Mouse (Mus musculus) heart, postnatal 0 days (tissue): ENCODE data around the gene Dpp4. TPM values are rescaled to one million over a fixed set of nuclear protein-coding genes. Genes with fewer than 3 reads are reported as not detected.

Source experiments
- ATAC-seq: fragments of 200-750 bp; cut with Nextera tagmentation; 2 replicates; pipeline ENCODE4 v1.8.0; 2017; ENCODE audit warnings: low read depth, moderate number of reproducible peaks, moderate library complexity; ENCODE audit not compliant: insufficient read depth
- DNase-seq: peaks from one replicate; pipeline ENCODE4 v3.0.0-alpha.2; 2016; ENCODE audit warnings: low spot score
- H3K27ac ChIP-seq: fragments of 300-500 bp; sonication (generic); 2 replicates; pipeline ENCODE4 v1.5.1; 2014; ENCODE audit warnings: low read depth, mild to moderate bottlenecking
- H3K27me3 ChIP-seq: fragments of 300-500 bp; sonication (generic); 2 replicates; pipeline ENCODE4 v1.6.1; 2014; ENCODE audit warnings: low read length, mixed read lengths; ENCODE audit not compliant: control insufficient read depth, insufficient read depth
- H3K36me3 ChIP-seq: fragments of 300-500 bp; sonication (generic); replicated peaks from 2 replicates; pipeline ENCODE4 v1.6.1; 2014; ENCODE audit warnings: low read length, mixed read lengths; ENCODE audit not compliant: control insufficient read depth, insufficient read depth
- H3K4me1 ChIP-seq: fragments of 300-500 bp; sonication (generic); 2 replicates; pipeline ENCODE4 v1.6.1; 2014; ENCODE audit warnings: antibody characterized with exemption; ENCODE audit not compliant: control insufficient read depth, insufficient read depth
- H3K4me2 ChIP-seq: fragments of 300-500 bp; sonication (generic); 2 replicates; pipeline ENCODE4 v1.6.1; 2014; ENCODE audit warnings: low read depth, mild to moderate bottlenecking, low read length, moderate library complexity
- H3K4me3 ChIP-seq: fragments of 300-500 bp; sonication (generic); 2 replicates; pipeline ENCODE4 v1.5.1; 2014; ENCODE audit warnings: low read depth, low read length
- H3K9ac ChIP-seq: fragments of 300-500 bp; sonication (generic); replicated peaks from 2 replicates; pipeline ENCODE4 v1.6.1; 2014; ENCODE audit warnings: low read depth, low read length, mixed read lengths
- H3K9me3 ChIP-seq: fragments of 300-500 bp; sonication (generic); replicated peaks from 2 replicates; pipeline ENCODE4 v1.6.1; 2016; ENCODE audit warnings: low read length; ENCODE audit not compliant: control insufficient read depth
- CTCF ChIP-seq: IDR thresholded peaks from 2 replicates; pipeline ENCODE4 v1.5.1; 2016; ENCODE audit warnings: antibody characterized with exemption, control low read depth, low read depth
- EP300 ChIP-seq: IDR thresholded peaks from 2 replicates; pipeline ENCODE4 v1.6.1; 2016; ENCODE audit warnings: antibody characterized with exemption, low read depth
- WGBS: fragments of 180-500 bp; shearing (Covaris S2); extraction: QIAGEN DNeasy Blood & Tissue Kit; methylation state at CpG from one replicate; pipeline ENCODE4 v1.1.7; 2014; 5-methylcytosine and 5-hydroxymethylcytosine counted together
- polyA plus RNA-seq: library from polyadenylated mRNA; unstranded; fragments of >200 nt; fragmentation: Nextera tagmentation; extraction: Ambion mirVana; gene quantifications from 2 replicates; pipeline ENCODE4 v1.2.1, GENCODE M21; 2015
- total RNA-seq: library from RNA; depleted of rRNA; stranded (reverse); fragments of >200 nt; gene quantifications from 2 replicates; pipeline ENCODE4 v1.2.3, GENCODE M21; 2014; ENCODE audit warnings: low replicate concordance; rRNA removed

Gene Dpp4
- total RNA-seq (5.2 and 12.3 TPM in 2 replicates), polyA plus RNA-seq (9.7 and 10.4 TPM in 2 replicates)

GRCm38 (mm10) chr2:62412081-62412821 lies at the start of gene Dpp4:
Gene Dpp4, minus strand, starts transcription at chr2:62412231.
- peak within 1 kb of the TSS; percentile 49; the same call in 1 of the 2 replicates for H3K9ac ChIP-seq
- no peaks in the 10 kb centered on the region for H3K9me3 ChIP-seq
- H3K4me1 ChIP-seq: no peaks in the 10 kb centered on the region; the same call in 1 of the 2 replicates
- DNase-seq: no peak
- H3K4me3 ChIP-seq: peak within 1 kb of the TSS; percentile 54
- no peak for TF ChIP-seq CTCF
- no peak for TF ChIP-seq EP300
- peak within 1 kb of the TSS; percentile 43; the same call in 1 of the 2 replicates for H3K27ac ChIP-seq
- no peak for ATAC-seq
- H3K27me3 ChIP-seq: peaks cover 3% of the 10 kb centered on the region; the same call in 1 of the 2 replicates
- H3K36me3 ChIP-seq: no peaks in the 10 kb centered on the region
- 51% methylated on average over 13 of the region's 13 CpGs for WGBS
- peak within 1 kb of the TSS; percentile 84 for H3K4me2 ChIP-seq

DNA sequence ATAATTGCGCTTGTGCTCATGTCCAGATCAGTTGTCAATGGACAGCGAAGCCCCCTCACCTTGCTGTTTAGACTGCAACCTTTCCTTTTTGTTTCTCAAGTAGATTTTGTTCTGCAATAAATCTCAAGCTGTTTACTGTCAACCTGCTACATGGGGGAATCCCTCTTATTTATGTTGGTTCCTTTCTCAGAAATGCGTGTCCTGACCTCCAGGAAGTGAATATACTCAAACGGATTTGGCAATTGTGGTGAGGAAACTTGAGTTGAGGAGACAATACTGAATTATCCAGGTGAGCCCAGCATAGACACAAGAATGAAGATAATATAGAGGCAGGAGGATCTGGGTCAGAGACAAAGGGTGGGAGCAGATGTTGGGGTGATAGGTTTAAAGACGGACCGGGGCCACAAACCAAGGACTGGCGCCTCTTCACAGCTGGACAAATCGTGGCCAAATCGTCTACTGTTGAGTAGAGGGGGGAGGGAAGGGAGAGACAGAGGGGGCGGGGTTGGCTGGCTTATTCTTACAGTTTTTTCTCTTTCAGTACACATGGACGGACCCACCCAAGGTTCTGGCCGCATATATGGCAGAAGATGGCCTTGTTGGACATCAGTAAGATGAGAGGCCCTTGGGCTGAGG lies 48.9 kb upstream of the Dpp4 start:
- Histone ChIP-seq H3K9me3 (0 out of 2 replicates have a peak, but pooled peaks cover 5% of the 10 kb centered on the region), H3K4me1 (no peaks in the 10 kb centered on the region), H3K36me3 (no peaks in the 10 kb centered on the region), H3K4me3 (no peak overlapping the region), H3K9ac (no peak overlapping the region), H3K27me3 (no peaks in the 10 kb centered on the region), H3K4me2 (no peak overlapping the region), H3K27ac (no peak overlapping the region)
- no peak for TF ChIP-seq EP300
- TF ChIP-seq CTCF: no peak
- ATAC-seq (no peak), DNase-seq (no peak)
- WGBS: 78% methylated on average over 12 of the region's 12 CpGs

DNA sequence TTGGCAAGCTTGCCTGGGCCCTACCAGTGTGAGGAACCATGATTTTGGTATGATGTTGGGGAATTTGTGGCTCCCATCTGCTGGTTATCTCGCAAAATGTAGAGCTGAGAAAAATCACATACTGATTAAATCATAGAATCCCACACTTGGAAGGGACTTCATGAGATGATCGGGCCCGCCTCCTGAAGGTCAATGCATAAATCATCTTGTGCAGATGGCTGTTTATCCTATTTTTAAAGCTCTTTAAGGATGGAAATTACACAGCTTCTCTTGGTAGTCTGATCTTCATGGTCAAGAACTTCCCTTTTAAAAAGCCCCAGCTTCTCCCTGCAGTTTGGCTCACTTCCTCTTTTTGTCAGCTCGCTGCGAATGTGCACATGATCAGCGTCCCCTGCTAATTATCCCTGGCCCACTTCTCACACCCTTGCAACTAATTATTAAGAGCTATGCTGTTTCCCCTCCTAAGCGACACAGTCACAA lies 48.2 kb upstream of the Dpp4 start:
- Histone ChIP-seq H3K4me3 (no peak overlapping the region), H3K36me3 (no peaks in the 10 kb centered on the region), H3K4me1 (no peaks in the 10 kb centered on the region), H3K4me2 (no peak overlapping the region), H3K9ac (no peak overlapping the region), H3K27ac (no peak overlapping the region), H3K27me3 (no peaks in the 10 kb centered on the region), H3K9me3 (0 out of 2 replicates have a peak, but pooled peaks cover 5% of the 10 kb centered on the region)
- 68% methylated on average over 7 of the region's 7 CpGs for WGBS
- no peak for TF ChIP-seq EP300
- no peak for TF ChIP-seq CTCF
- ATAC-seq (no peak), DNase-seq (no peak)

DNA sequence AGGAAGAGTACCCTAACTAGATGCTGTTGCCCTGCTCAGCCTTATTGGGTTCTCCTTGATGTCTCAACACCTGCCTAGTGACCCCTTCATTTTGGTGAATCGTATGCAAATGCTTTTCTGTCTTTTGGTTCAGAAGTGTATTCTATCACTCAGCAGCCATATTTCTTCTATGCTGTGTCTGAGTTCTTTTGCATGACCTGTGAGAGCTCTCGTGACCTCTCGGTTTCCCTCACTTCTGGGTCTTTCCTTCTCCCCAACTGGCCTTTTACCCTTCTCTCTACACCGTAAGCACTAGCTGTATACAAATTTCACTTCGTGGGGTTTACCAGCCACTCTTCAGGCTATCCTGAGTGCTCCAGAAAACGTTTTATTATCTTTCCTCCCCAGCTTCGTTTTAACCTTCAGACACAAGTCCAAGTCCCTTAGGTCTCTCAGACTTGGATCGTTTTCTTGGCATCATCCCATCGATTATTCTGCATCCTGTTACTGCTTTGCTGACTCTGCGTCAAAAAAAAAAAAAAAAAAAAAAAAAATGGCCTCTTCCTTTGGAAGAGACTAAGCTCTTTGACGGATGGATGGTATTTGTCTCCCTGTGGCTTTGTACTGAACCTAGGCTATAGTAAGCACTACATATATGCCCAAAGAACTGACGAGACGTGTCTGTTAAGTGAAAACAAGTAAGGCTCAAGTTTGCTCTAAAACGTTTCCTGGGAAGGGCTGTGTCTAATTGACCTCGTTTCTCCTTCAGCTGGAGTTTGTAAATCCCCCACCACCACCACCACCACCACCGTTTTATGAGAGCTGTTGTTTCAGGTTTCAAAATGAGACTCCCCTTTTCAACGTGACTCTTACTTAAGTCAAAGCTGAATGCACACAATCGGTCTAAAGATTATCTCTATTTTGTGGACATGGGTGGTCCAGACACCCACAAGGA lies 47.5 kb upstream of the Dpp4 start:
- Histone ChIP-seq H3K36me3 (no peaks in the 10 kb centered on the region), H3K9ac (no peak overlapping the region), H3K27ac (no peak overlapping the region), H3K9me3 (0 out of 2 replicates have a peak, but pooled peaks cover 5% of the 10 kb centered on the region), H3K4me3 (no peak overlapping the region), H3K4me2 (0 out of 2 replicates have a peak overlapping the region, but pooled peaks have one; percentile 1), H3K4me1 (no peaks in the 10 kb centered on the region), H3K27me3 (no peaks in the 10 kb centered on the region)
- DNase-seq (peak; percentile 11), ATAC-seq (no peak; the same call in 1 of the 2 replicates)
- 54% methylated on average over 18 of the region's 18 CpGs for WGBS
- TF ChIP-seq CTCF: no peak
- TF ChIP-seq EP300: no peak

- Histone ChIP-seq H3K9me3 (0 out of 2 replicates have a peak, but pooled peaks cover 5% of the 10 kb centered on the region), H3K4me2 (no peak overlapping the region), H3K9ac (no peak overlapping the region), H3K4me3 (no peak overlapping the region), H3K27me3 (no peaks in the 10 kb centered on the region), H3K27ac (no peak overlapping the region), H3K36me3 (no peaks in the 10 kb centered on the region), H3K4me1 (no peaks in the 10 kb centered on the region)
- WGBS: 36% methylated on average over 9 of the region's 9 CpGs
- DNase-seq (peak; percentile 52), ATAC-seq (no peak)
- no peak for TF ChIP-seq EP300
- peak; percentile 61 for TF ChIP-seq CTCF
Measured at GRCm38 (mm10) chr2:62458070-62458469, 46.0 kb upstream of the Dpp4 start.
